Mouse (Mus musculus): Measurements from ENCODE around the gene Ccr10. TPM values are rescaled to one million over a fixed set of nuclear protein-coding genes. Genes with fewer than 3 reads are reported as not detected.

The Ccr10 gene
- polyA plus RNA-seq, 1 experiment from 2014 or later, result 0.11 TPM

DNA sequence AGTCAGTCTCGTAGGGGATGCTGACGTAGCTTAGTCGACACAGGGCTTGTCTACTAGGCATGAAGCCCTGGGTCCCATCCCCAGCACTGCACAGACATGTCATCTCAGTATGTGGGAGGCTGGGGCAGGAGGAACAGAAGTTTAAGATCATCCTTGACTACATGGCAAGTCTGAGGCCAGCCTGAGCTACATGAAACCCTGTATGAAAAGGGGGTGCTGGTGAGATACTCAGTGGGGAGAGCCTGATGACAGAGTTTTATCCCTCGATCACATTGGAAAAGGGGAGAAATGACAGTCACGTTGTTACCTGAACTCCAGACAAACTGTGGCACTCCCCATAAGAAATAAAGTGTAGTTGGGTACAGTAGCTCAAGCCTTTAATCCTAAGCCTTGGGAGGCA is 12.3 kb upstream of the Ccr10 start:
- DNase-seq, result no peak
- ATAC-seq (ENCODE audit: insufficient read depth), result no peak
- H3K4me3 ChIP-seq (ENCODE audit: low read depth, low read length), result no peak overlapping the region
- peaks cover 21% of the 10 kb centered on the region for H3K4me1 ChIP-seq (ENCODE audit: insufficient read depth)
- no peaks in the 10 kb centered on the region for H3K9me3 ChIP-seq (ENCODE audit: low read depth, low read length)
- peaks cover 3% of the 10 kb centered on the region; the same call in 1 of the 2 replicates for H3K36me3 ChIP-seq (ENCODE audit: insufficient read depth)
- no peak for TF ChIP-seq CTCF (IDR thresholded peaks at IDR 0.05; ENCODE audit: low read depth)
- WGBS, result 87% methylated on average over 5 of the region's 5 CpGs
- no peak overlapping the region for H3K27ac ChIP-seq (ENCODE audit: low read depth)
- no peaks in the 10 kb centered on the region for H3K27me3 ChIP-seq (ENCODE audit: insufficient read depth, low read length)
- no peak overlapping the region for H3K9ac ChIP-seq
- no peak overlapping the region for H3K4me2 ChIP-seq

DNA sequence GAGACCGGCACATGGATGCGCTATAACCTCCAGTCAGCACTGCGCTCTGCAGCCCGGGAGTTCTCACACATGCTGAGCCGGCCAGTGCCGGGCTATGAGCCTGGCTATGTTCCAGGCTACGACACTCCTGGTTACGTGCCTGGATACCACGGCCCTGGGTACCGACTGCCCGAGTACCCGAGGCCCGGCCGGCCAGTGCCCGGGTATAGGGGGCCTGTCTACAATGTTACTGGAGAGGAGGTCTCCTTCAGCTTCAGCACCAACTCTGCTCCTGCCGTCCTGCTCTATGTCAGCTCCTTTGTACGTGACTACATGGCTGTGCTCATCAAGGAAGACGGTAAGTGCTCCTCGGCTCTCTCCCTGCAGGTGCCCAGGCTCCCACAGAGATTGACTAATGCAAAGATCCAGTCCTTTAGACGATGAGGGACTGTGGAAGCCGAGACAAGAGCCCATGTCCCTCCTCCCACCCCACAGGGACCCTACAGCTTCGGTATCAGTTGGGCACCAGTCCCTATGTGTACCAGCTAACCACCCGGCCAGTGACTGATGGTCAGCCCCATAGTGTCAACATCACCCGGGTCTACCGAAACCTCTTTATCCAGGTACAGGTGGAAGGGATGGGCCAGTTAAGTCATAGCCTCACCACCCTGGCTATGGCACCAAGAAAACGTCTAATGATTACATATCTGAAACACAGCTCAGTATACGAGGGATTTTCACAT is 11.4 kb upstream of the Ccr10 start:
- no peak for TF ChIP-seq CTCF (IDR thresholded peaks at IDR 0.05; ENCODE audit: low read depth)
- no peak for DNase-seq
- no peak overlapping the region for H3K9ac ChIP-seq
- H3K27ac ChIP-seq (ENCODE audit: low read depth), result no peak overlapping the region
- no peaks in the 10 kb centered on the region for H3K9me3 ChIP-seq (ENCODE audit: low read depth, low read length)
- no peaks in the 10 kb centered on the region for H3K27me3 ChIP-seq (ENCODE audit: insufficient read depth, low read length)
- peaks cover 21% of the 10 kb centered on the region for H3K4me1 ChIP-seq (ENCODE audit: insufficient read depth)
- WGBS, result 86% methylated on average over 27 of the region's 27 CpGs
- H3K4me2 ChIP-seq, result no peak overlapping the region
- H3K4me3 ChIP-seq (ENCODE audit: low read depth, low read length), result no peak overlapping the region
- H3K36me3 ChIP-seq (ENCODE audit: insufficient read depth), result no peaks in the 10 kb centered on the region
- no peak for ATAC-seq (ENCODE audit: insufficient read depth)

DNA sequence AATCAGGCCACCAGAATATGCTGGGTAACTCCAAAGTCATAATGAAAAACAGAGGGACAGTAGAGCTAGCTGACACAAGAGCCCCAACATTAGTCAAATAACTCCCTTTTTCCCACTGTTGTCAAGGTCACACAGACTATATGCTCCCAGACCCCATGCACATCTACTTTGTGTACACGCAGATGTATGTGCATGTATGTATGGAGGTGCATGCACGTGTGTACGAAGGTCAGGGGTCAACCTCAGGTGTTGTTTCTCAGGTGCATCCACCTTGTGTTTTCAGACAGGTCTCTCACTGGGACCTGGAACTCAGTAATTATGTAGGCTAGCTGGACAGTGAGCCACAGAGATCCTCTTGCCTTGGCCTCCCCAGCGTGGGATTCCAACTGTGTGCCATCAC is 10.2 kb upstream of the Ccr10 start:
- DNase-seq, result no peak
- Histone ChIP-seq H3K4me2 (no peak overlapping the region), H3K9ac (no peak overlapping the region), H3K27ac (ENCODE audit: low read depth) (no peak overlapping the region), H3K36me3 (ENCODE audit: insufficient read depth) (no peaks in the 10 kb centered on the region), H3K4me3 (ENCODE audit: low read depth, low read length) (no peak overlapping the region), H3K9me3 (ENCODE audit: low read depth, low read length) (no peaks in the 10 kb centered on the region), H3K4me1 (ENCODE audit: insufficient read depth) (peaks cover 13% of the 10 kb centered on the region), H3K27me3 (ENCODE audit: insufficient read depth, low read length) (no peaks in the 10 kb centered on the region)
- no peak for TF ChIP-seq CTCF (IDR thresholded peaks at IDR 0.05; ENCODE audit: low read depth)
- 93% methylated on average over 4 of the region's 4 CpGs for WGBS
- ATAC-seq (ENCODE audit: insufficient read depth), result no peak

DNA sequence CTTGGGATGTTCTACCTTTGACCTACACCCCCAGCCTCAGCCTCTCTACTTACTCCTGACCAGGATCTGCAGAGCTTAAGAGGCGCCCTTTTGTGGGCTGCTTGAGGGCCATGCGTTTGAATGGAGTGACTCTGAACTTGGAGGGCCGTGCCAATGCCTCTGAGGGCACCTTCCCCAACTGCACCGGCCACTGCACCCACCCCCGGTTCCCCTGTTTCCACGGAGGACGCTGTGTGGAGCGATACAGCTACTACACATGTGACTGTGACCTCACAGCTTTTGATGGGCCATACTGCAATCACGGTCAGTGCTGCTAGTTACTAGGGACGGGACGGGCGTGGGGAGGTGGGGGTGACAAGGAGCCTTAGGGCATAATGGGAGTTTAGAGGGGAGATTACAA is 9.7 kb upstream of the Ccr10 start:
- Histone ChIP-seq H3K4me3 (ENCODE audit: low read depth, low read length) (no peak overlapping the region), H3K27me3 (ENCODE audit: insufficient read depth, low read length) (no peaks in the 10 kb centered on the region), H3K4me1 (ENCODE audit: insufficient read depth) (peaks cover 11% of the 10 kb centered on the region), H3K36me3 (ENCODE audit: insufficient read depth) (no peaks in the 10 kb centered on the region), H3K4me2 (no peak overlapping the region), H3K9ac (no peak overlapping the region), H3K27ac (ENCODE audit: low read depth) (no peak overlapping the region), H3K9me3 (ENCODE audit: low read depth, low read length) (no peaks in the 10 kb centered on the region)
- ATAC-seq (ENCODE audit: insufficient read depth), result no peak
- no peak for DNase-seq
- 89% methylated on average over 12 of the region's 12 CpGs for WGBS
- TF ChIP-seq CTCF (IDR thresholded peaks at IDR 0.05; ENCODE audit: low read depth), result no peak

DNA sequence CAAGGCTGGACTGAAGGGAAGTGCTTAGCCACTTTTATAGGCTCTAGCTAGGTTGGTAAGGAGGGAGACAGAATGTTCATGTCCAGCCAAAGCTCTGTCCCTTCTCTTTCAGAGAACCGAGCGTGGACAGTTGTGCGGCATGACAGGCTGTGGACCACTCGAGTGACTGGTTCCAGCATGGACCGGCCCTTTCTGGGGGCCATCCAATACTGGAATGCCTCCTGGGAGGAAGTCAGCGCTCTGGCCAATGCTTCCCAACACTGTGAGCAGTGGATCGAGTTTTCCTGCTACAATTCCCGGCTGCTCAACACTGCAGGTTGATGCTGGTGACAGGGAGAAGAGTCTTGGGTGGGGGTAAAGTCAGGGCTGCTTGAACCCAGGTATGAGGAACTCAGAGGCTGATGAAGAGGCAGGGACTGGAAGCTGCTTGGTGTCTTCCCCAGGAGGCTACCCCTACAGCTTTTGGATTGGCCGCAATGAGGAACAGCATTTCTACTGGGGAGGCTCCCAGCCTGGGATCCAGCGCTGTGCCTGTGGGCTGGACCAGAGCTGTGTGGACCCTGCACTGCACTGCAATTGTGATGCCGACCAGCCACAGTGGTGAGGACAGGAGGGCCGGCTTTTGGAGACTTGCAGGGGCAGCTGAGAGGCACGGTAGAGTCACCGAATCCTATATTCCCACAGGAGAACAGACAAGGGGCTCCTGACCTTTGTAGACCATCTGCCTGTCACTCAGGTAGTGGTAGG is 7.7 kb upstream of the Ccr10 start:
- Histone ChIP-seq H3K9me3 (ENCODE audit: low read depth, low read length) (no peaks in the 10 kb centered on the region), H3K4me3 (ENCODE audit: low read depth, low read length) (no peak overlapping the region), H3K4me2 (no peak overlapping the region), H3K36me3 (ENCODE audit: insufficient read depth) (no peaks in the 10 kb centered on the region), H3K27me3 (ENCODE audit: insufficient read depth, low read length) (peaks cover 11% of the 10 kb centered on the region; the same call in 1 of the 2 replicates), H3K27ac (ENCODE audit: low read depth) (no peak overlapping the region), H3K4me1 (ENCODE audit: insufficient read depth) (no peaks in the 10 kb centered on the region), H3K9ac (no peak overlapping the region)
- no peak for DNase-seq
- whole genome bisulfite sequencing, result 74% methylated on average over 14 of the region's 14 CpGs
- no peak for TF ChIP-seq CTCF (IDR thresholded peaks at IDR 0.05; ENCODE audit: low read depth)
- no peak for ATAC-seq (ENCODE audit: insufficient read depth)

DNA sequence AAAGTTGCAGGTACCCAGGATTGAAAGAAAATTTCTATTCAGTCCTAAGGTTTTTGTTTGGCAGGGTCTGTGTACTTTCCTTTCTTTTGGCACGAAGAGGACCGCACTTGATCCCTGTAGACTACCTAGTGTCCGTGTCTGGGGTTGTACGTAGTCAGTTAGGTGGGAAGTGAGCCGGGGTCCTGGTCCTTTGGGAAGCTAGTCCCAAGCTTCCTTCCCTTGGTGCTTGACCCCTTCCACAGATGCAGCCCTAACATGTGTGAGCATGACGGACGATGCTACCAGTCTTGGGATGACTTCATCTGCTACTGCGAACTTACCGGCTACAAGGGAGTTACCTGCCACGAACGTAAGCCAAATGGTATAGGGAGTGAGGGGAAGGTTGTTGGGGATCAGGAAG is 6.7 kb upstream of the Ccr10 start:
- ATAC-seq (ENCODE audit: insufficient read depth), result no peak

More for the DNA sequence above, 6.7 kb upstream of the Ccr10 start:
- no peak for TF ChIP-seq CTCF (IDR thresholded peaks at IDR 0.05; ENCODE audit: low read depth)
- H3K36me3 ChIP-seq (ENCODE audit: insufficient read depth), result no peaks in the 10 kb centered on the region
- no peak overlapping the region for H3K4me3 ChIP-seq (ENCODE audit: low read depth, low read length)
- 0 out of 2 replicates have a peak, but pooled peaks cover 3% of the 10 kb centered on the region for H3K4me1 ChIP-seq (ENCODE audit: insufficient read depth)
- H3K4me2 ChIP-seq, result no peak overlapping the region
- no peak overlapping the region for H3K9ac ChIP-seq
- peaks cover 20% of the 10 kb centered on the region for H3K27me3 ChIP-seq (ENCODE audit: insufficient read depth, low read length)
- WGBS, result 87% methylated on average over 11 of the region's 11 CpGs
- H3K27ac ChIP-seq (ENCODE audit: low read depth), result no peak overlapping the region
- DNase-seq, result no peak
- no peaks in the 10 kb centered on the region for H3K9me3 ChIP-seq (ENCODE audit: low read depth, low read length)

Data from lung, embryonic 14.5 days (tissue).